Mouse (Mus musculus) spleen, adult 2 months (tissue): Measurements from ENCODE around the gene 4933427D14Rik.

Experiments
- CTCF ChIP-seq: fragments of 200-500 bp; IDR thresholded peaks from 2 replicates; pipeline ENCODE4 v1.5.1; 2011; ENCODE audit warnings: mild to moderate bottlenecking, inconsistent platforms; ENCODE audit not compliant: insufficient read depth, insufficient read length, insufficient replicate concordance; ENCODE audit errors: extremely low read depth
- POLR2A ChIP-seq: fragments of 200-500 bp; IDR thresholded peaks from 2 replicates; pipeline ENCODE4 v1.6.1; 2011; ENCODE audit warnings: low read depth, low read length, inconsistent platforms

DNA sequence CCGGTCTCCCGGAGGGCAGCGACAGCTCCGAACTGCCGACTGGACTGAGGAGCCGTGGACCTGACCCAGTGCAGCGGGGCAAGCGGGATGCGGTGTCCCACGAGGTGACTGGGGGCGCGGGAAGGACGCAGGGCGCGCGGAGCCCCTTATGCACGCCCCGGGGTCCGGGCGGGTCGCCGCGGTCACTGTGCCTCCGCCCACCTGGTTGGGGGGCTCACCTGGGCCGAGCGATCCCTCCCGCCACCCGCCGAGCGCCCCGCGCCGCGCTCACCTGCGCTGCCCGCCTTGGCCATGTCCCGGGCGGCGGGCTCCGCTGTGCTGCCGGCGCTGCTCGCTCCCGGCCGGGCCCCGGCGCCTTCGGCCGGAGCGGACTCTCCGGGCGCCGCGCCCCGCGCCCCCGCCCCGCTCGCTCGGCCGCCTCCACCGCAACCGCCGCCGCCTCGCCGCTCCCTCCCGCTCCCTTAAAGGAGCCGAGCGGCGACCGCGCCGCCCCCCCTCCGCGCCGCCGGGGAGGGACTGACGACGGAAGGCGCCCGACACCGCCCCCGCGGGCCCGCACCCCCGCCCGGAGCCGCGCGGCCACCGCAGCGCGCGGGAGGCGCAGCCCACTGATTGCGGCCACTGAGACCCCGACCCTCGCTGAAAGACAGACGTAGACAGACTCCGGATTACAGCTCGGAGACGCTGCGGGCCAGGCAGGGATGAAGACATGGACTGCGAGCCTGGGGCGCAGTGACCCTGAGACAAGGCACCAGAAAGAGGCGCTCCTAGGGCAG lies 71.7 kb downstream of the 4933427D14Rik start, which contains the start of gene Pitpnm3:
- TF ChIP-seq CTCF = no peak
- TF ChIP-seq POLR2A = no peak
